Mouse (Mus musculus) erythroblast, embryonic 14.5 days (primary cell): ENCODE data around the gene Kctd12.

Experiments used
- GATA1 ChIP-seq: IDR thresholded peaks from 2 replicates; pipeline ENCODE4 v1.6.1; 2012; ENCODE audit warnings: low read length, inconsistent platforms, mixed read lengths
- TAL1 ChIP-seq: IDR thresholded peaks from 3 replicates; pipeline ENCODE4 v1.6.1; 2012; ENCODE audit warnings: low read length, inconsistent platforms, mixed read lengths

GRCm38 (mm10) chr14:102934878-102935277 is 47.6 kb downstream of the Kctd12 start:
- TF ChIP-seq GATA1 (no peak), TAL1 (no peak)
